7 mouse cellular contexts compared by ENCODE assay signal in the genomic region with DNA sequence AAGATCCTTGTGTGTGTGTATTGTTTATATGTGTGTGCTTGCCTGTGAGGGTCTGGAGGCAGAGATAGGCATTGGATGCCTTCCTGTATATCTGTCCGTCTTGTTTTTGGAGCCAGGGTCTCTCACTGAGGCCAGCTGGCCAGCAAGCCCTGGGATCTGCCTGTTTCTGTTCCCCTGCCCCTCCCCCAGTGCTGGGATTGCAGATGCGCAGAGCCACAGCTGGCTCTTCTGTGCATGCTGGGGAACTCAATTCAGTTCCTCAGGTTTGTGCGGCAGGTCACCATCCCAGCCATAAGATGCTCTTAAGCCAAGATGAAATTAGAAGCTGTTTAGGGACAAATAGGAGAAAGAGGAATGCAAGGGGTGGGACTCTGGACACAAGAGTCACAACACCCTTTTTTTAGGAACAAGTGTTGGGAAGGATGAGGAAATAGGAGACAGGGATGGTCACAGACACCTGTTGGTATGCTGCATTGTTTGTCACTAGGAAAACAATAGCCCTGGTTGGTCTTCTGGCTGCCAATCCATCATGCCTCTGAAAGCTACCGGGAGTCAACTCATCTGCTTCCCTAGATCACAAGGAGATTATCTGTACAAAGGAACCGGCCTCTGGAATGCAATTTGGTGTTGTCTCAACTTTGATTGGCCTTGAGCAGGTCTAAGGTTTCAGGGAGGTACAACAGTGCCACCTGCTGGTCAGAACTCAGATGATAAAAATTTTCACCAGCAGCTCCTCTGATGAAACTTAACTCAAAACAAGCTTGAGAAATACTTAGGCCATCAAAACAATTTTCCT. TPM values are rescaled to one million over a fixed set of nuclear protein-coding genes. Genes with fewer than 3 reads are reported as not detected.
DNase-seq lines count a peak whose midpoint lies in the region; ATAC-seq and TF ChIP-seq lines count a peak whose summit lies in the region.

No protein-coding gene starts in this region.

- no peaks in the 10 kb centered on the region for H3K36me3 ChIP-seq in hindbrain, embryonic 12.5 days
- no peaks in the 10 kb centered on the region for H3K36me3 ChIP-seq in spleen, adult 2 months (ENCODE audit: control insufficient read depth, insufficient read depth, low read length)

- peak; percentile 93 for DNase-seq in NIH3T3 (ENCODE audit: low read depth)
- peak; percentile 89 for DNase-seq in c-Kit-positive CD71-negative TER-119-negative erythroid progenitor cells, embryonic 14.5 days (ENCODE audit: low read depth)
- DNase-seq in frontal cortex, postnatal 10 days (ENCODE audit: low spot score in 2 of 2), result peak; percentile 55 to 75
- peak; percentile 70 to 91 for DNase-seq in layer of hippocampus, postnatal 25 days (ENCODE audit: extremely low spot score in 1 of 2, low spot score in 1 of 2)
- peak; percentile 93 for DNase-seq in mesoderm, embryonic 11.5 days (ENCODE audit: low read depth, low spot score)
- peak; percentile 72 to 77 for DNase-seq in spleen, adult 2 months (ENCODE audit: low read depth in 1 of 2, low spot score in 2 of 2)

- H3K4me3 ChIP-seq in hindbrain, embryonic 12.5 days, result no peak overlapping the region
- H3K4me3 ChIP-seq in spleen, adult 2 months (ENCODE audit: extremely low read depth, insufficient read depth, insufficient read length), result no peak overlapping the region

- no peak for ATAC-seq in hindbrain, embryonic 12.5 days (ENCODE audit: low FRiP score)

- peaks cover 28% of the 10 kb centered on the region for H3K4me1 ChIP-seq in hindbrain, embryonic 12.5 days
- H3K4me1 ChIP-seq in spleen, adult 2 months (ENCODE audit: control insufficient read depth, insufficient read depth, insufficient read length), result no peaks in the 10 kb centered on the region

- no peak for TF ChIP-seq POLR2A in spleen, adult 2 months (IDR thresholded peaks at IDR 0.05; ENCODE audit: low read depth, low read length)

- no peaks in the 10 kb centered on the region for H3K9me3 ChIP-seq in hindbrain, embryonic 12.5 days (replicated peaks)

- no peaks in the 10 kb centered on the region for H3K27me3 ChIP-seq in hindbrain, embryonic 12.5 days
- no peaks in the 10 kb centered on the region for H3K27me3 ChIP-seq in spleen, adult 2 months (ENCODE audit: control insufficient read depth, insufficient read depth, low read length)

- peak overlapping the region; percentile 19 for H3K4me2 ChIP-seq in hindbrain, embryonic 12.5 days (replicated peaks)

- 0 out of 2 replicates have a peak overlapping the region, but pooled peaks have one; percentile 7 for H3K27ac ChIP-seq in hindbrain, embryonic 12.5 days
- no peak overlapping the region for H3K27ac ChIP-seq in spleen, adult 2 months (ENCODE audit: insufficient read depth, low read length)

- 8% methylated on average over 5 of the region's 5 CpGs for WGBS in hindbrain, embryonic 12.5 days
- 40% methylated on average over 5 of the region's 5 CpGs for WGBS in spleen, adult 2 months

- peak; percentile 50; the same call in 1 of the 2 replicates for TF ChIP-seq CTCF in spleen, adult 2 months (IDR thresholded peaks at IDR 0.05; ENCODE audit: extremely low read depth, insufficient read depth, insufficient read length, insufficient replicate concordance)

- no peak overlapping the region for H3K9ac ChIP-seq in hindbrain, embryonic 12.5 days

RNA-seq across cellular contexts. Expression of gene Tpm3, which starts 4.7 kb away (rescaled TPM):
- polyA plus RNA-seq in hindbrain, embryonic 12.5 days (2016; fragmentation: Nextera tagmentation; extraction: Ambion mirVana), result 510 and 525 TPM in 2 replicates
- 100 to 1,000 TPM; 164 to 185 TPM for total RNA-seq in layer of hippocampus, postnatal 25 days (2021)
- 127 and 141 TPM in 2 replicates for polyA plus RNA-seq in spleen, adult 2 months (2012; rRNA removed)

RNA-seq across cellular contexts. Expression of gene Ubap2l, which starts 24.7 kb away (rescaled TPM):
- polyA plus RNA-seq in hindbrain, embryonic 12.5 days (2016; fragmentation: Nextera tagmentation; extraction: Ambion mirVana), result 201 and 227 TPM in 2 replicates
- total RNA-seq in layer of hippocampus, postnatal 25 days (2021), result 100 to 1,000 TPM; 144 to 181 TPM
- polyA plus RNA-seq in spleen, adult 2 months (2012; rRNA removed), result 81.5 and 85.5 TPM in 2 replicates

RNA-seq across cellular contexts. Expression of gene 4933434E20Rik, which starts 25.7 kb away (rescaled TPM):
- 187 and 198 TPM in 2 replicates for polyA plus RNA-seq in hindbrain, embryonic 12.5 days (2016; fragmentation: Nextera tagmentation; extraction: Ambion mirVana)
- 10 to 100 TPM; 88.7 to 91.7 TPM for total RNA-seq in layer of hippocampus, postnatal 25 days (2021)
- polyA plus RNA-seq in spleen, adult 2 months (2012; rRNA removed), result 24.0 and 24.5 TPM in 2 replicates

RNA-seq across cellular contexts. Expression of gene Nup210l, which starts 26.8 kb away (rescaled TPM):
- polyA plus RNA-seq in hindbrain, embryonic 12.5 days (2016; fragmentation: Nextera tagmentation; extraction: Ambion mirVana), result 0.51 and 0.75 TPM in 2 replicates
- total RNA-seq in layer of hippocampus, postnatal 25 days (2021), result under 1 TPM; 0.42 to 0.59 TPM
- 0.53 and 0.56 TPM in 2 replicates for polyA plus RNA-seq in spleen, adult 2 months (2012; rRNA removed)
